Mouse (Mus musculus): ENCODE data around the gene H2al2a. TPM values are rescaled to one million over a fixed set of nuclear protein-coding genes. Genes with fewer than 3 reads are reported as not detected.

The H2al2a gene
- not detected for total RNA-seq (2018; cell fraction: chromatin; rRNA removed)
- not detected for total RNA-seq (2018; cell fraction: cytosol; rRNA removed)
- not detected for total RNA-seq (2018; cell fraction: nucleus; rRNA removed)
- not detected in 3 replicates for polyA plus RNA-seq (2018)

DNA sequence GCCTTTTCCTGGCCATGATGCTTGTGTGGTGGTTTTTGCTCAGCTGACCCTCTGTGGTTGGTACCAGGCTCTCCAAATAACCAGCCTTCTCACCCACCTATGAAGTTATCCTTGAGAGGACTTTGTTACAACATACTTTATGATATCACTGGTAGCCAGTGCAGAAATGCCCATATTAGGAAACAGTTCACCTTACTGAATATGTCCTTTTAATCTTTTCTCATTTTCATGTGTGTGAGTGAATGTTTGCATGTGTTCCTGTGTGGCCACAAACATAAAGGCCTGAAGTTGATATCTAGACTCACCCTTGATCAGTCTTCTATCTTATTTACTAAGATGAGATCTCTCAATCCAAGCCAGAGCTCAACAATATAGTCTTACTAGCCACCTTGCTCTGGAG lies at the start of gene H2al2a:
Gene H2al2a, minus strand, starts transcription at position 101 of the 400 bp plus-strand sequence.
- Histone ChIP-seq H3K36me3 (ENCODE audit: inconsistent target) (no peaks in the 10 kb centered on the region), H3K4me3 (ENCODE audit: inconsistent target) (no peak within 1 kb of the TSS), H3K27ac (no peak within 1 kb of the TSS), H3K79me2 (ENCODE audit: inconsistent target) (no peaks in the 10 kb centered on the region)

DNA sequence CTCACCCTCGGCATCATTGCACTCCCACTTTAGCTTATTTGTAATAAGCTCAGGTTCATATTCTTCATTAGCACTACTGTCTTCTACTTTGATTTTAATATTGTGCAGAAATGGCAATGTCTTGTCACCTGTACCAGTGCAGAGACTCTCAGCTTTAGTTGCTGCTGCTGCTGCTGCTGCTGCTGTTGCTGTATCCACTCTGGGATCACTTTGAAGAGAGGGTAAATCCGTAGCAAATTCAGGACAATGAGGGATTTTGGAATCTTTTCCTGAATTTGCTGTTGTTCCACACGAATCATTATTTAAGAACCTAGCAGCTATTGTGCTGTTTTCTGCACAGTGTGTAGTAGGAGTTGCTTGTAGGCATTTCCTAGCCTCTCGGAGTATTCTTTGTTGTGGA lies 49.4 kb upstream of the H2al2a start:
- H3K27ac ChIP-seq, result no peak overlapping the region
- H3K79me2 ChIP-seq (ENCODE audit: inconsistent target), result no peaks in the 10 kb centered on the region
- no peaks in the 10 kb centered on the region for H3K36me3 ChIP-seq (ENCODE audit: inconsistent target)
- H3K4me3 ChIP-seq (ENCODE audit: inconsistent target), result no peak overlapping the region
- WGBS (ENCODE audit: missing documents), result 55% methylated on average over 4 of the region's 4 CpGs

DNA sequence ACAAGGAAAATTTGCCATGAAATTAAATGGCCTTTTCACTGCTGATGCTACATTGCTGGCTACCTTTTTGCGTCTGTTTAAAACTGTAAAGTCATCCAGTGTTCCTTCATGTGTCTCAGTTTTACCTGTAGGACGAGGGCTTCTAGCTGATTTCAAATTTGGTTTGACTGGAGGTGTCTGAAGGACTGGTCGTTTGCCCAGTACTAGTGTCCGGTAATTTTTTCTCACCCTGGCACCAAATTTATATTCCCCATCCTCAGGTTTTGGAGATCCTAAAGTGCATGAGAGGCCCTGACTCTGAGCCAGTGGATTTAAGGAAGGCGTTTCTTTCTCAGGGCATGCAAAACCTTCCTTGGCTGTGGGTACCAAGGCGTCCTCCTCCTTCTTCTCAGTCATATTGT lies 49.0 kb upstream of the H2al2a start:
- Histone ChIP-seq H3K4me3 (ENCODE audit: inconsistent target) (no peak overlapping the region), H3K27ac (no peak overlapping the region), H3K36me3 (ENCODE audit: inconsistent target) (no peaks in the 10 kb centered on the region), H3K79me2 (ENCODE audit: inconsistent target) (no peaks in the 10 kb centered on the region)
- WGBS (ENCODE audit: missing documents), result 99% methylated on average over 6 of the region's 6 CpGs

DNA sequence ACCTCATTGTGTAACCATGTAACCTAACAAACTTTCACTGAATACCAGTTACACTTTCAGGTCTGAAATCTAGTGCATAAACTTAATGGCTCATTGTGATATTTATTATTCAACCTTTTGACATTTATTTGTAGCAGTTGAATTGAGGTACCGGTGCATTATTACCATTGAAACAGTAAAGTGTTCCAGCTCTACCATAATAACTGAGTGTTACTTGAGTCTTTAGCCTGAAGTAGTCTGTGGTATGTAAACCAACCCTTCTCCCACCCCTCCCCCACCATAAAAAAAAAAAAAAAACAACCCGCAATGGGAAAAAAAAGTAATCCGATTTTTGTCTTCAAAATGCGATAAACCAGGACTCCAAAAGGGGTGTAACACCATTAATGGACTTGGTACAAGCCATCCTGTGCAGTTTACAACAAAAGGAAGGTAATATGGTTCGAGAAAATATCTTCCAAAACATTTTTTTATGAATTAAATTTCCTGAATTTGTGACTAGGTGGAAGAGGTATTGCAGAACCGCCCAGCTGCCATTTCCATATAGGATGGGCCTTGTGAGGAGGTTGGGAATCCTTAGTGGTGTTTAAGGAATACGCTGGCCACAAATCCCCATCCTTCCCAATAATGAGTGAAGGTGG lies 48.5 kb upstream of the H2al2a start:
- Histone ChIP-seq H3K4me3 (ENCODE audit: inconsistent target) (no peak overlapping the region), H3K27ac (no peak overlapping the region), H3K79me2 (ENCODE audit: inconsistent target) (no peaks in the 10 kb centered on the region), H3K36me3 (ENCODE audit: inconsistent target) (no peaks in the 10 kb centered on the region)
- 90% methylated on average over 7 of the region's 7 CpGs for WGBS (ENCODE audit: missing documents)

DNA sequence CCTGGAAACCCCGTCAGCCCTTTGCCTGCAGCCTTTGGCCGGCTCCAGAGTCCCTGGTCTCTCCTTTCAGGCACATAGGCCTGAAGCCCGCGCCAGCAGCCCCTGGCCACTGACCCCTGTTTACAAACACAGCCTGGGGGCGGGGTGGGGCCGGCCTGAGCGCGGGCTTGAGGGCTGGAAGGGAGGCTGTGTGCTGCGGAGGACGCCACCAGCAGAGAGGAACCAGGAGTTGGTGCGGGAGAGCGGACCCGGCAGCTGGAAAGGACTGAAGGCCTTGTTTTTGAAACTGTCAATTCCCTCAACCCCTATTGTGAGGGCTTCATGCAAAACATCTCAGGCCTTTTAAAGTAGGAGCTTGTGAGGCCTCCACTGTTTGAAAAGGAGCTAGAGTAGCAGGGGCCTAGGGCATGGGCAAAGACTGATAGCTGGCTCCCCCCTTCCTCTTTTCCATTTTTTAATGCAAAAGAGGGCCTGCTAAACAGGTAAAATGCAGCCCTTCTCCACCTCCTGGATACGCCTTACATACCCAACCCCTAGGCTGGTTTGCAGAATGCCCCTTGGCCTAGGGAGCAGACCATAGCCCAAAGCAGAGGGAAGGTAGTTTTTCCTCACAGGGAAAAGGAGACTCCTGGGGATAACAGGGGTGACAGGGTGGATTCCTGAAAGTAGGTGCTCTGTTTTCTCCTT lies 44.6 kb upstream of the H2al2a start:
- H3K36me3 ChIP-seq (ENCODE audit: inconsistent target), result no peaks in the 10 kb centered on the region
- no peak overlapping the region for H3K27ac ChIP-seq
- 91% methylated on average over 13 of the region's 14 CpGs for WGBS (ENCODE audit: missing documents)
- H3K79me2 ChIP-seq (ENCODE audit: inconsistent target), result no peaks in the 10 kb centered on the region
- no peak overlapping the region for H3K4me3 ChIP-seq (ENCODE audit: inconsistent target)

DNA sequence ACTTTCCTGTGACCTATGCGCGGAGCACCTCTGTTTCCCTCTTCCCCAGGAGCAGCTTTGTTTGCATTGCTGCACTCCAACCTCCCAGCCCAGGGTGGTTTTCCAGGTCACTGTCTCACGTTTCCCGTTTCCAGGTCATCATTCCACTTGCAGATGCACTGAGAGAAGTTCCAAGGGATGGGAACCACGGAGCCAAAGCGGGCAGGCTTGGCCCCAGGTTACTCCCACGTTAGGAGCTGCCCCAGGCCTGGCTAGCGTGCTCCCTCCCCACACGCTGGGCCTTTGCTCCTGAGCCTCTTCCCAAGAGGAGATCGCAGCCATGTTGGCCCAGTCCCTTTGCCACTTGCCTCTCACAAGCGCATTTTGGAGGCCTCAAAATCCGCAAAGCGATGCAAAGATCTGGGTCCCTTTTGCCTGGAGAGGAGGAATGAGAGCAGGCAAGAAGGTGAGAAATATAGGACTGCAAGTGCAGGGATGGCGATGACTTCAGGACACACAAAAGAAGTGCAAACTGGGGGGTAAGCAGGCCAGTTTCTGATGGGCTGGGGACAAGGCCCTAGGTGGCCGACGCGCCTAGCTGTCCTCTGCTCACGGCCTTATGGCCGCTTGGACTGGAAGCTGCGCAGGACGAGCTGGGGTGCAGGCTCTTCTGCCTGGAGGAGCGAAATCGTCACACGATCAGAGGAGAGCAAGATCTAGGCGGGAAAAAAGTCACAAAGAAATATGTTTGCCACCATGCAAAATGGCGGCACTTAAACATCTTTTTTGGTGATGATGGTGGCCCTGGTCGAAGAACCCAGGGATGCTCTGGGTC lies 43.8 kb upstream of the H2al2a start:
- H3K79me2 ChIP-seq (ENCODE audit: inconsistent target), result no peaks in the 10 kb centered on the region
- H3K4me3 ChIP-seq (ENCODE audit: inconsistent target), result no peak overlapping the region
- H3K27ac ChIP-seq, result no peak overlapping the region
- no peaks in the 10 kb centered on the region for H3K36me3 ChIP-seq (ENCODE audit: inconsistent target)
- WGBS (ENCODE audit: missing documents), result 95% methylated on average over 25 of the region's 27 CpGs

DNA sequence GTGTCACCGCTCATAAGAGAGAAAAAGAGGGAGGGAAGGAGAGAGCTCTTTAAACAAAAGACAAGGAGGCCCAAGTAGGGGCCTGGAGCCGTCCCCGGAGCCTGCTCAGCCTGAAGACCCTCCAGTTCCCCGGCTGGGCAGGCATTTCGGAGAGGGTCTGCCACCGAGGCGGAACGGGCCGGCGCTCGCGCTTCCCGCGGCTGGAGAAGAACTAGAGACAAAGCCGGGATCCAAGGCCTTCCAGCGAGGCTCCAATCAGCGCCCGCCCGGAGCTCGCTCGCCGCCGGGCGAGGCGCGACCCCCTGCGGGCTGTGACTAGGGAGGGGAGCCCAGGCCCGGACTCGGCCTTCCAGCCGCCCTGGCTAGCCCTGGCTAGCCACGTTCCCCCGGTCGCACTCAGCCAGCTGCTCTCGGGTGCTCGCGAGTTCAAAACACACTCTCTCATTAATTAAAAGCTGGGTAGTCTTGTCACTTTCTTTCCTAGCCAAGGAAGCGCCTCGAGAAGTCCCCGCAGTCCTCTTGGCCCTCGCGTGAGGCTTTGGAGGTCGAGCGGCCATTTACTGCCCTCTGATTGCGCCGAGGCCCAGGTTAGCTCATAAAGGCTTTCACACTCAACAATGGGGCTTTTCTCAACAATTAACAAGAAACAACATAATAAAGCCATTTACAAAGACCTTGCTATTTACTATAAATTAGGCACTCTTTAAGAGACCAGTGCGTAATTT lies 43.0 kb upstream of the H2al2a start:
- Histone ChIP-seq H3K36me3 (ENCODE audit: inconsistent target) (no peaks in the 10 kb centered on the region), H3K79me2 (ENCODE audit: inconsistent target) (no peaks in the 10 kb centered on the region), H3K27ac (no peak overlapping the region), H3K4me3 (ENCODE audit: inconsistent target) (no peak overlapping the region)
- WGBS (ENCODE audit: missing documents), result 82% methylated on average over 46 of the region's 46 CpGs

DNA sequence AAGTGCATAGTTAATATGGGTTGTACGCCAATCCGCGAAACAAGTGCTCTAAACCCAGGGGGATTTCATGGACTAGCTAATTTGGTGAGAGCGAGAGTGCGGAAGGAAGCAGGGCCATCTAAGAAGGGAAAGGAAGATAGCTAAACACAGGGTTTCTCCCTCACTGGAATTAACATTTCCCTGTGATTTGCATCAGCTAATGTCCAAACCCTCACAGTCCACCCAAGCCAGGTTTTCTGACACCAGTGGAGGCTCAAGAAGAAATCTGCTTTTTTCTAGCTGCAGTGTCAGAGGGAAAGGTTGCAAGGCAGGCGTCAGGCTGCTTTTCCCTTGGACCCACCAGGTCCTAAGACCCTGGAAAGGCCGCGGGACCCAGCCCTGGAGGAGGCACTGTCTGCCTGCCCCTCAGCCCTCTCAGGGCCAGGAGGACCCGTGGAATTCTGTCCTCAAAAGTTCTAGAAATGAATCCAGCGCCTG lies 42.2 kb upstream of the H2al2a start:
- Histone ChIP-seq H3K36me3 (ENCODE audit: inconsistent target) (no peaks in the 10 kb centered on the region), H3K27ac (no peak overlapping the region), H3K79me2 (ENCODE audit: inconsistent target) (no peaks in the 10 kb centered on the region), H3K4me3 (ENCODE audit: inconsistent target) (no peak overlapping the region)
- 93% methylated on average over 10 of the region's 10 CpGs for WGBS (ENCODE audit: missing documents)

DNA sequence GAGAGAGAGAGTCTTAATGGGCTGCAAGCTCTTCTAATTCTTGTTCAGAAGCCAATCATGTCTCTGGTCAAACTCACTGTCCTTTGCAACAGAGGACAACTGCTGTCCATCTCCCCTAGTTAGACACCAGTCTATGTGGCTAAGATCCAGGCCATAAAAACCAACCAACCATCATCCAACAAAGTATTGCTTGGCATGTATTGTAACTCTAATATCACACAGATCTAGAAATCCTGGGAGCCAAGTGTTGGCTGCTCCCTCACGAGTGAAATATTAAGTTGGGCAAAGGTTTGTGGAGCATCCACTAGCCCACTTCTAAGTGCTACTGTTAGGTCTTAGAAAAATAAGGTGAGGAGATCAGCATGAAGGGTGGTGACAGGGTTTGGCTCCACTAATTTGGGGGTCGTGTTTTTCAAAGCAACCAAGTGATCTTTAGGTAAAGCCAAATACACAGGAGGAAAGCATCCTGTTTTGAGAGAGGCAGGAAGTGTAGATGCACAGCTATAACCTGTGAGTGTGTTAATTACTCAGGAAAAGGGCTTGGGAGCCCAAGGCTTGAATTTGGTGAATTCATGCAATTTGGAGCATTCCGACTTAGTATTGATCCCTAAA lies 41.5 kb upstream of the H2al2a start:
- H3K4me3 ChIP-seq (ENCODE audit: inconsistent target), result no peak overlapping the region
- H3K27ac ChIP-seq, result no peak overlapping the region
- H3K79me2 ChIP-seq (ENCODE audit: inconsistent target), result no peaks in the 10 kb centered on the region
- 89% methylated on average over 3 of the region's 3 CpGs for whole genome bisulfite sequencing (ENCODE audit: missing documents)
- no peaks in the 10 kb centered on the region for H3K36me3 ChIP-seq (ENCODE audit: inconsistent target)

DNA sequence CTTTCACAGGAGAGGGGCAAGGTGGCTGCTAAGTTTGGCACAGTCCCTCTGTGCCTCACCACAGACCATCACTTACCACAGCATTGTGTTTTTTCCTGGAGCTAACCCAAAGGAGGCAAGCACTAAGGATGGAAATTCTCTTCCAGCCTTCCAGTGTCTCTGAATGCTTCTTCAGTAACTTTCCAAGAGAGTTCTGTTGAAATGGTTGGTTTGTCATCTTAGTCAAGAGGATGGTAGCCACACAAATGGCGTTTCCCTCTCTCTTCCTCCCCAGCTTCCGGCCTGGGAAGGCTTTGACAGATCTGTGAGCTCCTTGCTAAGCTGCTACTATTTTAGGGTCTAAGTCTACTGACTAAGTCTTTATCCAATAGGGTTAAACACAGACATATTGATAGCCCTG lies 40.7 kb upstream of the H2al2a start, which contains the start of gene A930004D18Rik:
Gene A930004D18Rik, minus strand, starts transcription at position 247 of the 400 bp plus-strand sequence.
- no peak within 1 kb of the TSS for H3K4me3 ChIP-seq (ENCODE audit: inconsistent target)
- no peaks in the 10 kb centered on the region for H3K36me3 ChIP-seq (ENCODE audit: inconsistent target)
- H3K79me2 ChIP-seq (ENCODE audit: inconsistent target), result no peaks in the 10 kb centered on the region
- H3K27ac ChIP-seq, result no peak within 1 kb of the TSS
- 53% methylated on average over 2 of the region's 2 CpGs for WGBS (ENCODE audit: missing documents)

DNA sequence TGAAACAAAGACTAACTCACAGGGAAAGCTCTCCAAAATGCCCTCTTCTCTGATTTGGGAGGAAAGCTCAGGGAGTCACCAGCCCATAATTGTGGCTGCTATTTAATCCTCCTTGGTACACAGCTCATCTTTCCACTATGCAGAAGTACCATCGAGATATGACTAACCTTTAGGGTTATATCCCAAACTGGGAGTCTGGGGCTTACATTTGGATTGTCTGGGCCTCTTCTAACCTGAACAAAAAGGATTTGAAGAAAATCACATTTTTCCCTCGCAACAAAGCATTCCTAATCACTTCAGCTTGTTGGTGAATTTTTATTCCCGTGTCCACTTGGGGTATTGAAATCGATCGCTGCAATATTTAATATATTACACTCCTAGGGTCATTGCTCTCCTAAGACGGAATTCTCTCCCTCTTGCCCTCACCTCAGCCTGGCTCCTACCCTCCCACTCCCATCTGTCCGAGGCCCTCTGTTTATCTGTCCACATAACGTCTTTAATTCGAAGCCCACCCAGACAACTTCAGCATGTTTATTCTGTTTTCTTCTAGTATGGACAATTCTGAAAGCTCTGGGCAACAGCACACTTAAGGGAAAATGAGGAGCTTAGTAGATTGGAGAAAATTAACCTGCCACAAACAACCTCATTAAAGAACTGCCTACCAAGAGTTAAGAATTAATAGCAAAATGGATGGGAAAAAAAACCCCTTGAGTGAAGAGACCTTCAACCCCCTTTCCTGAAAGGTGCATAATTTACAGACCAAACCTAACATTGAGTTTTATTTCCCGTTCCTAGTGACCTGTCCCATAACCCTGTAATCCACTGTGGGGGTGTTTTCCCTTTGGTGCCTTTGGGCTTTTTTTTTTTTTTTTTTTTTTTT lies 37.9 kb upstream of the H2al2a start:
- Histone ChIP-seq H3K4me3 (ENCODE audit: inconsistent target) (no peak overlapping the region), H3K27ac (no peak overlapping the region), H3K79me2 (ENCODE audit: inconsistent target) (no peaks in the 10 kb centered on the region), H3K36me3 (ENCODE audit: inconsistent target) (no peaks in the 10 kb centered on the region)
- 95% methylated on average over 10 of the region's 10 CpGs for WGBS (ENCODE audit: missing documents)

DNA sequence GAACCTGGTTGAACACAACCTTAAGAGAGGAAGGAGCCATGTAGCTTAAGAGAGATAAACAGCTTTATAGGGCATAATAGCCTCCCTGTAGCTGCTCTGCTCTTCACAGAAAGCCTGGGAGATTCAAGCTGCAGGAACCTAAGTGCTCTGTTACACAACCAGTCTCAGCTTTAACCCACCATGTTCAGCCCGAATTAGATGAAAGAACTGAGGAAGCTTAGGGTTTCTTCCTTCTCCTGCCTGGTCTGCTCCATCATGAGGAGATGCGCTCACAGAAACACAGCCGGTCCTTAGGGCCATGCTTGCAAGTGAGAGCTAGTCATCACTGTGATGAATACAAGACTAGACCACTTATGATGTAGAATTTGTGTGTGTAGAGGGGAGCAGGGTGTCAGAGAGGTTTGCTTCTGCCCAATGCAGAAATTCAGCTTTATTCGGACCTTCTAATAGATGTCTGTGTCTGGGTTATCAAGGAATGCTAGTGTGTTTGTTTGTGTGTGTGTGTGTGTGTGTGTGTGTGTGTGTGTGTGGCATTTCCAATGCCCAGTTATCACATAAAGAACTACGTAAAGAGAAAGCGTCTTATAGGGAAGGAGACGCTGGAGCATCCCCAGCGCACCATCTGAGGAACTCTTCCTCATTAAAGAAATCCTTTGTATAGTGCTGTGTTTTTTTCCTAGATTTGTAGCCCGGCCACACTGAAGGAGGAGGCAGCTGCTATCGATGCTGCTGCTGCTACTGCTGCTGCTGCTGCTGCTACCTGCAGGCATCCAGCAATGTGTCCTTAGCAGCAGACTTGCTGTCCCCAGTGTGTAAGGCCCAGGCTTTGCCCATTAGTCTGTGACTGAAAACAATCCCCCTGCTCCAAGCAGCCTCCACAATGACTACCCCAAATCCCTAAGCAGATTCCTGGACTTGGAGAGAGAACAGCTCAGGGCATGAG lies 36.7 kb upstream of the H2al2a start:
- H3K4me3 ChIP-seq (ENCODE audit: inconsistent target), result no peak overlapping the region
- H3K79me2 ChIP-seq (ENCODE audit: inconsistent target), result no peaks in the 10 kb centered on the region
- H3K36me3 ChIP-seq (ENCODE audit: inconsistent target), result no peaks in the 10 kb centered on the region
- H3K27ac ChIP-seq, result no peak overlapping the region
- 88% methylated on average over 10 of the region's 10 CpGs for WGBS (ENCODE audit: missing documents)

Data from macrophage (primary cell).